Mouse (Mus musculus): Measurements from ENCODE around the gene Anapc15. TPM values are rescaled to one million over a fixed set of nuclear protein-coding genes. Genes with fewer than 3 reads are reported as not detected.

Gene Anapc15
- 25.1 TPM for polyA plus RNA-seq (2014; fragmentation: Illumina TruSeq; extraction: RNeasy Lipid Tissue Mini Kit (QIAGEN cat#74804); ENCODE audit: low read depth, low replicate concordance)

GRCm38 (mm10) chr7:101863415-101863814, at the start of gene Anapc15:
Anapc15 (plus strand) TSS chr7:101863715.

GRCm38 (mm10) chr7:101817861-101818401, 45.6 kb upstream of the Anapc15 start, which contains the start of gene Phox2a:
Phox2a (plus strand) TSS chr7:101818313.

DNA sequence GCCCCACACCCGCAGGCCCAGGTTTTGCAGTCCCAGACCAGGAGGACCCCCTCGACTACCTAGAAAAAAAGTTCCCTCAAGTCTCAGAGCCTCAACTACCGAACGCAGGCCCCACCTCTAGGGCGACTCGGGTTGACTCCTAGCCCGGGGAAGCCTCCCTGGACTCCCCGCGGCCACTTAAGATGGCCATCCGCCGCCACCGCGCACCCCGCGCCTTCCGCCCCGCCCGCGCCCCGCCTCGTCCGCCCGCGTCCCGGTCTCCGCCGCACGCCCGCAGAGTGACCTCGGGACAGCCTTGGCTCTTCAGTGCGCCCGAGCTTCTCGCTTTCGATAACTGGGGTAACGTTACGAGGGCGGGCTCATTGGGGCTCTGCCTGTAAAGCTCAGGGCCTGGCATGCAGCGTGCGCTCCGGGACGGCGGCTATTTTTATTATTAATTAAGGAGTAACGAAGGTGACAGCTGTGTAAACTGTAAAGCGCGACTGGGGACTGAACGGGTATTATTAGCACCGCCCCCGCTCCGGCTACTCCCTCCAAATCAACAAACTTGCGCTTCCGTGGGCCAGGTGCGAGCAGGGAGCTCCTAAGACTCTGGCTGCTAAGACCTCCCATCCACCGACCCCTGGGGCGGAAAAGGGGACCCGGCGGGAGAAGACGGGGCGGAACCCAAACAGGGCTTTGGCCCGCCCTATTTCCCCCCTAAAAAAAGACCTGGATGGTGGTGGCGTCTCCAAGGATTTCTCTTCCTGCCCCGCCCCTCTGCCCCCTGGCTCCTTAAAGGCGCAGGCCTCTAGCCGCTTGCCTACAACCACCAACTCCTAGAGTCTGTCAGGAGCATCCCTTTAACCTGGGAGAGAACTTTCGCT, 25.7 kb upstream of the Anapc15 start, which contains the start of gene Inppl1:
Gene Inppl1 (minus strand): TSS at position 624 of the 866 bp plus-strand sequence.

GRCm38 (mm10) chr7:101857094-101857493, 6.4 kb upstream of the Anapc15 start, which contains the start of gene Folr2:
Folr2 (minus strand) TSS chr7:101857194.

GRCm38 (mm10) chr7:101870629-101871028, 7.1 kb downstream of the Anapc15 start, which contains the start of gene Folr1:
Folr1 (minus strand) TSS chr7:101870788.

DNA sequence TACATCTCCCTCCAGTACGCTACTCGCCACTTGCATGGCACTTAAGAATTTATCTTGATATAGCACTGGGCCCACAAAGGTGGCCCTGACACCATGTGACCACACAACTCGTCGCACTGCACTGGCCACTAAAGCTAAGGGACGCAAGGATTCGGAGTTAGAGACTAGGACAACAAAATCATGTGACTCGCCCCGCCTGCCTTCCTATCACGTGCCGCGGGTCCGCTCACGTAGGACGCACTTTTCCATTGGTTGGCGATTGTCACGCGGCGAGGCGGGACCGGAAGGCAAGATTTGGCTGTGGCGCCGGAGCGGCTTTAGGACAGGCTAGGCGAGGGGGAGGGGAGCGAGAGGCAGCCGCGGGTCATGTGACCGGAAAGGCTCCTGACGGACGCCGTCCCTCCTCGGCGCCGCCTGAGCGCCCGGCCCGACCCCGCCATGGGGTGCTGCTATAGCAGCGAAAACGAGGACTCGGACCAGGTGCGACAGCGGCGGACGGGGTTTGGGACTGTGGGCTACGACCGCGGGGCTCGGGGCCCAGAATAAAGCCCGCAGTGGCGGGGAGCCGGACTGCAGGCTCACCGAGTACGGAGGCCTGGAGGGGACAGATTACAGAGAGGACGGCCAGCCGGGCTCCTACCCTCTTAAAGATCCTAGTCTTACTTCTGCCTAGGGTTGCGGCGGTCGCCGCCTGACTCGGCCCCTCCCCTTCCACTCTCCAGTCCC, 42.2 kb downstream of the Anapc15 start, which contains the start of gene Lamtor1:
Gene Lamtor1 (plus strand): TSS at position 344 of the 726 bp plus-strand sequence.

DNA sequence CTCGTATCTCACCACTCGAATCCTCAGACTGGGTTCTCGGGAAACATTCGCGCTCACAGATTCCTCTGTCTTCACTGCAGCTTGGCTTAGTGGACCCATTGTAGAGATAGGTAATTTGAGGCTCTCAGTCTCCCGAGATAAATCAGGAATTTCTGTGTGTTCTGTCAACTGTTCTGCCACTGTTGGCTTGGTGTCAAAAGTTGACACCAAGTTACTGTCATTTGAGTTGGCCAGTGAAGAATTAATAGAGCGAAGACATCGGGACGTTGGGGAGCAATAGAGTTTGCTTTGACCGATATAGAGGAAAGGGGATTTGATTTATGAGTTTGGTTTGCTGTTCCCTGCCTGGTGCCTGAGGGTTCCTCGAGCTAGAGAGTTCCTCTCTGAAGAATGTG, 42.8 kb downstream of the Anapc15 start, which contains the start of gene Tomt:
Gene Tomt (minus strand): TSS at position 73 of the 395 bp plus-strand sequence.

GRCm38 (mm10) chr7:101933751-101934240, 70.3 kb downstream of the Anapc15 start, which contains the start of the genes Lrrc51 and Numa1:
Lrrc51 (minus strand) TSS chr7:101933895.
Numa1 (plus strand) TSS chr7:101934111.

Other genes starting within 250 kb of the Anapc15 start
- gene Clpb, start 200.1 kb upstream of the Anapc15 start, polyA plus RNA-seq (2014; fragmentation: Illumina TruSeq; extraction: RNeasy Lipid Tissue Mini Kit (QIAGEN cat#74804); ENCODE audit: low read depth, low replicate concordance) = 70.6 TPM
- gene Phox2a, start 45.4 kb upstream of the Anapc15 start, polyA plus RNA-seq (2014; fragmentation: Illumina TruSeq; extraction: RNeasy Lipid Tissue Mini Kit (QIAGEN cat#74804); ENCODE audit: low read depth, low replicate concordance) = 0.37 TPM
- gene Inppl1, start 25.5 kb upstream of the Anapc15 start, polyA plus RNA-seq (2014; fragmentation: Illumina TruSeq; extraction: RNeasy Lipid Tissue Mini Kit (QIAGEN cat#74804); ENCODE audit: low read depth, low replicate concordance) = 112 TPM
- gene Folr2, start 6.5 kb upstream of the Anapc15 start, polyA plus RNA-seq (2014; fragmentation: Illumina TruSeq; extraction: RNeasy Lipid Tissue Mini Kit (QIAGEN cat#74804); ENCODE audit: low read depth, low replicate concordance) = 23.5 TPM
- gene Folr1, start 7.1 kb downstream of the Anapc15 start, polyA plus RNA-seq (2014; fragmentation: Illumina TruSeq; extraction: RNeasy Lipid Tissue Mini Kit (QIAGEN cat#74804); ENCODE audit: low read depth, low replicate concordance) = not detected
- 158 TPM for gene Lamtor1, start 42.2 kb downstream of the Anapc15 start, polyA plus RNA-seq (2014; fragmentation: Illumina TruSeq; extraction: RNeasy Lipid Tissue Mini Kit (QIAGEN cat#74804); ENCODE audit: low read depth, low replicate concordance)
- gene Tomt, start 42.6 kb downstream of the Anapc15 start, polyA plus RNA-seq (2014; fragmentation: Illumina TruSeq; extraction: RNeasy Lipid Tissue Mini Kit (QIAGEN cat#74804); ENCODE audit: low read depth, low replicate concordance) = not detected
- gene Lrrc51, start 70.2 kb downstream of the Anapc15 start, polyA plus RNA-seq (2014; fragmentation: Illumina TruSeq; extraction: RNeasy Lipid Tissue Mini Kit (QIAGEN cat#74804); ENCODE audit: low read depth, low replicate concordance) = 4.9 TPM
- 72.8 TPM for gene Numa1, start 70.4 kb downstream of the Anapc15 start, polyA plus RNA-seq (2014; fragmentation: Illumina TruSeq; extraction: RNeasy Lipid Tissue Mini Kit (QIAGEN cat#74804); ENCODE audit: low read depth, low replicate concordance)
- 10.1 TPM for gene Il18bp, start 155.0 kb downstream of the Anapc15 start, polyA plus RNA-seq (2014; fragmentation: Illumina TruSeq; extraction: RNeasy Lipid Tissue Mini Kit (QIAGEN cat#74804); ENCODE audit: low read depth, low replicate concordance)
- 22.1 TPM for gene Rnf121, start 201.8 kb downstream of the Anapc15 start, polyA plus RNA-seq (2014; fragmentation: Illumina TruSeq; extraction: RNeasy Lipid Tissue Mini Kit (QIAGEN cat#74804); ENCODE audit: low read depth, low replicate concordance)
- gene Xndc1, start 201.8 kb downstream of the Anapc15 start, polyA plus RNA-seq (2014; fragmentation: Illumina TruSeq; extraction: RNeasy Lipid Tissue Mini Kit (QIAGEN cat#74804); ENCODE audit: low read depth, low replicate concordance) = 12.8 TPM
- 2.4 TPM for gene Xntrpc, start 202.0 kb downstream of the Anapc15 start, polyA plus RNA-seq (2014; fragmentation: Illumina TruSeq; extraction: RNeasy Lipid Tissue Mini Kit (QIAGEN cat#74804); ENCODE audit: low read depth, low replicate concordance)
- not detected for gene Trpc2, start 219.4 kb downstream of the Anapc15 start, polyA plus RNA-seq (2014; fragmentation: Illumina TruSeq; extraction: RNeasy Lipid Tissue Mini Kit (QIAGEN cat#74804); ENCODE audit: low read depth, low replicate concordance)
- 249 TPM for gene Art1, start 238.0 kb downstream of the Anapc15 start, polyA plus RNA-seq (2014; fragmentation: Illumina TruSeq; extraction: RNeasy Lipid Tissue Mini Kit (QIAGEN cat#74804); ENCODE audit: low read depth, low replicate concordance)
- 31.9 TPM for gene Art5, start 245.8 kb downstream of the Anapc15 start, polyA plus RNA-seq (2014; fragmentation: Illumina TruSeq; extraction: RNeasy Lipid Tissue Mini Kit (QIAGEN cat#74804); ENCODE audit: low read depth, low replicate concordance)